Mouse (Mus musculus): ENCODE data around the gene Baz1b. TPM values are rescaled to one million over a fixed set of nuclear protein-coding genes. Genes with fewer than 3 reads are reported as not detected.

Gene Baz1b
- polyA plus RNA-seq, 1 experiment, result 92.7 TPM

- 67% methylated on average over 36 of the region's 36 CpGs for WGBS
- Histone ChIP-seq H3K4me1 (ENCODE audit: control insufficient read depth, insufficient read depth, low read length) (no peaks in the 10 kb centered on the region), H3K4me3 (replicated peaks; ENCODE audit: control insufficient read depth, low read depth, low read length) (no peak overlapping the region), H3K27ac (ENCODE audit: control insufficient read depth, insufficient read depth, low read depth, low read length, poor library complexity) (no peak overlapping the region)
- TF ChIP-seq CTCF (IDR thresholded peaks at IDR 0.05; ENCODE audit: control insufficient read depth, insufficient read depth, low read length), result no peak
- TF ChIP-seq POLR2A (IDR thresholded peaks at IDR 0.05; ENCODE audit: borderline replicate concordance, control insufficient read depth, low read depth, low read length), result no peak
Measured at GRCm38 (mm10) chr5:135276597-135276996, 89.5 kb downstream of the Baz1b start.

DNA sequence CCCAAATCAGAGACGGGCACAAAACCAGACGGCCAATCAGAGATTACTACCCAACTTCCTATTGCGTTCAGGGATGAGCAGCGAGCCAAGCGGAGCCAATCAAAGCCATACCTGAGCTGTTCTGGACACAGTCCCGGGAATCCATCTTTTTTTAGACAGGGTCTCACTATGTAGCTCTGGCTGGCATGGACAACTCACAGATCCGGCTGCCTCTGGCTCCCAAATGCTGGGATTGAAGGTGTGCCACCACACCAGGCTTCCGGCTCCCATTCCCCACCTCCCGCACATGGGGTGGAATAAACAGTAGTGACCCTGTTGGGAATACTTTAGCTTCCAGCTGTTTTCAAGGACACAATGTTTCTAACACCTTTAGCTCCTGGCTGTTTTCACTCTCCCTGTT lies 93.2 kb downstream of the Baz1b start:
- Histone ChIP-seq H3K27ac (ENCODE audit: control insufficient read depth, insufficient read depth, low read depth, low read length, poor library complexity) (no peak overlapping the region), H3K4me1 (ENCODE audit: control insufficient read depth, insufficient read depth, low read length) (no peaks in the 10 kb centered on the region), H3K4me3 (replicated peaks; ENCODE audit: control insufficient read depth, low read depth, low read length) (no peak overlapping the region)
- whole genome bisulfite sequencing, result 80% methylated on average over 9 of the region's 9 CpGs
- TF ChIP-seq CTCF (IDR thresholded peaks at IDR 0.05; ENCODE audit: control insufficient read depth, insufficient read depth, low read length) (no peak), POLR2A (IDR thresholded peaks at IDR 0.05; ENCODE audit: borderline replicate concordance, control insufficient read depth, low read depth, low read length) (no peak)

GRCm38 (mm10) chr5:135285211-135285610 lies 98.1 kb downstream of the Baz1b start:
- Histone ChIP-seq H3K4me3 (replicated peaks; ENCODE audit: control insufficient read depth, low read depth, low read length) (no peak overlapping the region), H3K27ac (ENCODE audit: control insufficient read depth, insufficient read depth, low read depth, low read length, poor library complexity) (no peak overlapping the region), H3K4me1 (ENCODE audit: control insufficient read depth, insufficient read depth, low read length) (no peaks in the 10 kb centered on the region)
- 74% methylated on average over 3 of the region's 3 CpGs for WGBS
- TF ChIP-seq POLR2A (IDR thresholded peaks at IDR 0.05; ENCODE audit: borderline replicate concordance, control insufficient read depth, low read depth, low read length) (no peak), CTCF (IDR thresholded peaks at IDR 0.05; ENCODE audit: control insufficient read depth, insufficient read depth, low read length) (no peak)

DNA sequence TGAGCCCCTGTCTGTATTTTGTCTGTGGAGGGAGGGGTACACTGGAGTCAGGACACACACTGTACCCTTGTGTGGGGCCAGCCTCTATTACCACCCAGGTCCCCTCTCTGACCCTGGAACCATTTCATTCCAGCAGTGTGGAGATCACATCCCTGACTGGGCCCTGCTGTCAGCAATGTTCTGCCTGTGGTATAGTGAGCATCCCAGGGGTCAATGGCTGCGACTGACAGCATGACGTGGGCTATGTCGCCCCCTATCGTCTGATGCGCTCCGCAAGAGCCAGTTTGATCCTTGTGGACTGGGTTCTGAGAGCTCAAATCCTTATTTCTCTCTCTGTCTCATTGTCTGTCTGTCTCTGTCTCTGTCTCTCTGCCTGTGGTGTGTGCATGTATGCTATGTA lies 99.1 kb downstream of the Baz1b start:
- TF ChIP-seq POLR2A (IDR thresholded peaks at IDR 0.05; ENCODE audit: borderline replicate concordance, control insufficient read depth, low read depth, low read length) (no peak), CTCF (IDR thresholded peaks at IDR 0.05; ENCODE audit: control insufficient read depth, insufficient read depth, low read length) (peak; percentile 87)
- WGBS, result under 1% methylated on average over 6 of the region's 6 CpGs
- Histone ChIP-seq H3K4me3 (replicated peaks; ENCODE audit: control insufficient read depth, low read depth, low read length) (no peak overlapping the region), H3K4me1 (ENCODE audit: control insufficient read depth, insufficient read depth, low read length) (no peaks in the 10 kb centered on the region), H3K27ac (ENCODE audit: control insufficient read depth, insufficient read depth, low read depth, low read length, poor library complexity) (no peak overlapping the region)

GRCm38 (mm10) chr5:135286926-135287325 lies 99.9 kb downstream of the Baz1b start:
- WGBS, result 76% methylated on average over 5 of the region's 5 CpGs
- Histone ChIP-seq H3K4me3 (replicated peaks; ENCODE audit: control insufficient read depth, low read depth, low read length) (no peak overlapping the region), H3K4me1 (ENCODE audit: control insufficient read depth, insufficient read depth, low read length) (no peaks in the 10 kb centered on the region; the same call in 1 of the 2 replicates), H3K27ac (ENCODE audit: control insufficient read depth, insufficient read depth, low read depth, low read length, poor library complexity) (no peak overlapping the region)
- no peak for TF ChIP-seq POLR2A (IDR thresholded peaks at IDR 0.05; ENCODE audit: borderline replicate concordance, control insufficient read depth, low read depth, low read length)
- TF ChIP-seq CTCF (IDR thresholded peaks at IDR 0.05; ENCODE audit: control insufficient read depth, insufficient read depth, low read length), result no peak

- Histone ChIP-seq H3K4me3 (replicated peaks; ENCODE audit: control insufficient read depth, low read depth, low read length) (no peak overlapping the region), H3K4me1 (ENCODE audit: control insufficient read depth, insufficient read depth, low read length) (no peaks in the 10 kb centered on the region; the same call in 1 of the 2 replicates), H3K27ac (ENCODE audit: control insufficient read depth, insufficient read depth, low read depth, low read length, poor library complexity) (no peak overlapping the region)
- TF ChIP-seq CTCF (IDR thresholded peaks at IDR 0.05; ENCODE audit: control insufficient read depth, insufficient read depth, low read length) (no peak), POLR2A (IDR thresholded peaks at IDR 0.05; ENCODE audit: borderline replicate concordance, control insufficient read depth, low read depth, low read length) (no peak)
- 72% methylated on average over 6 of the region's 6 CpGs for WGBS
Measured at GRCm38 (mm10) chr5:135290703-135291102, 103.6 kb downstream of the Baz1b start.

DNA sequence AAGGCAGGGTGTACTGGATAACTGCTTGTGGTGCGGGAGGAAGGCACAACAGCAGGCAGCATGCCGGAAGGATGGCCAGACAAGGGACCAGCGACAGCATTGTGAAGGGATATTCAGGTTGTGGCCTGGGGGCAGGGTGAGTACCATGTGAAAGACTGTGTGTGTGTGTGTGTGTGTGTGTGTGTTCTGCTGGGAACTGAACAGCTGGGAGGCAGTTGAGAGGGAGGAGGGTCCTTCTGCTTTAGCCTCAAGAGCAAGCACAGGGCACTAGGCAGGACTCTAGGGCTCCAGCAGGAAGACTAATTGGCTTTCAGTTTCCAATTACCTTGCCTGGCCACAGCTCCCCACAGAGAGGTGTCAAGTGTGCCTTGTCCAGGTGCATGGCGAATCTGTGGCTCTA lies 104.1 kb downstream of the Baz1b start:
- WGBS, result 72% methylated on average over 4 of the region's 4 CpGs
- Histone ChIP-seq H3K4me3 (replicated peaks; ENCODE audit: control insufficient read depth, low read depth, low read length) (no peak overlapping the region), H3K27ac (ENCODE audit: control insufficient read depth, insufficient read depth, low read depth, low read length, poor library complexity) (no peak overlapping the region), H3K4me1 (ENCODE audit: control insufficient read depth, insufficient read depth, low read length) (no peaks in the 10 kb centered on the region; the same call in 1 of the 2 replicates)
- TF ChIP-seq POLR2A (IDR thresholded peaks at IDR 0.05; ENCODE audit: borderline replicate concordance, control insufficient read depth, low read depth, low read length), result no peak
- no peak for TF ChIP-seq CTCF (IDR thresholded peaks at IDR 0.05; ENCODE audit: control insufficient read depth, insufficient read depth, low read length)

DNA sequence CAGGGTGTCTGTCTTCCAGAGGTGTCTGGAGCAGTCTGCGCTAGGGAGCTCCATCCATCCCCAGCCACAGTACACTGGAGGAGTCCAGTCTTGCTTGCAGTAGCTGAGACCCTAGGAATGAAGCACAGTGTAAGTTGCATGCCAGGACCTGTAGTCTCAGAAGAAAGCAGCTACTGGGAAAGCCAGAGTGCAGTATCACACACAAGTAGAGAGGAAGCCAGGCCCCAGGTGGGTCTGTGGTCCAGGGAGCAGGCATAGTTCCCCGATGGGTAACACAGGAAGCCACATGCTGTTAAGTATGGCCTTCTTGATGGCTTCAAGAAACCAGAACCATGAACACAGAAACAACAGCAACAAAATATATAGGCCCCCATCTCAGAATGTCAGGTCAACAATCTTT lies 104.9 kb downstream of the Baz1b start:
- no peaks in the 10 kb centered on the region; the same call in 1 of the 2 replicates for H3K4me1 ChIP-seq (ENCODE audit: control insufficient read depth, insufficient read depth, low read length)
- TF ChIP-seq POLR2A (IDR thresholded peaks at IDR 0.05; ENCODE audit: borderline replicate concordance, control insufficient read depth, low read depth, low read length), result no peak
- no peak for TF ChIP-seq CTCF (IDR thresholded peaks at IDR 0.05; ENCODE audit: control insufficient read depth, insufficient read depth, low read length)
- no peak overlapping the region for H3K4me3 ChIP-seq (replicated peaks; ENCODE audit: control insufficient read depth, low read depth, low read length)
- 46% methylated on average over 2 of the region's 2 CpGs for WGBS
- no peak overlapping the region for H3K27ac ChIP-seq (ENCODE audit: control insufficient read depth, insufficient read depth, low read depth, low read length, poor library complexity)

Other genes starting within 250 kb of the Baz1b start
- 11.1 TPM in 1 of 2 replicates, not detected in the other for gene Cldn4, start 240.3 kb upstream of the Baz1b start, polyA plus RNA-seq (2011; ENCODE audit: insufficient read depth, insufficient read length, low replicate concordance, missing spikeins)
- gene Cldn3, start 201.1 kb upstream of the Baz1b start, polyA plus RNA-seq (2011; ENCODE audit: insufficient read depth, insufficient read length, low replicate concordance, missing spikeins), result not detected in 2 replicates
- gene Abhd11, start 178.1 kb upstream of the Baz1b start, polyA plus RNA-seq (2011; ENCODE audit: insufficient read depth, insufficient read length, low replicate concordance, missing spikeins), result 27.7 and 39.7 TPM in 2 replicates
- 2.0 and 2.9 TPM in 2 replicates for gene Stx1a, start 163.8 kb upstream of the Baz1b start, polyA plus RNA-seq (2011; ENCODE audit: insufficient read depth, insufficient read length, low replicate concordance, missing spikeins)
- 16.0 and 18.8 TPM in 2 replicates for gene Dnajc30, start 123.1 kb upstream of the Baz1b start, polyA plus RNA-seq (2011; ENCODE audit: insufficient read depth, insufficient read length, low replicate concordance, missing spikeins)
- 34.4 and 44.1 TPM in 2 replicates for gene Bud23, start 122.3 kb upstream of the Baz1b start, polyA plus RNA-seq (2011; ENCODE audit: insufficient read depth, insufficient read length, low replicate concordance, missing spikeins)
- gene Vps37d, start 109.0 kb upstream of the Baz1b start, polyA plus RNA-seq (2011; ENCODE audit: insufficient read depth, insufficient read length, low replicate concordance, missing spikeins), result 1.3 and 1.6 TPM in 2 replicates
- 4.1 and 4.6 TPM in 2 replicates for gene Mlxipl, start 97.4 kb upstream of the Baz1b start, polyA plus RNA-seq (2011; ENCODE audit: insufficient read depth, insufficient read length, low replicate concordance, missing spikeins)
- gene Tbl2, start 37.6 kb upstream of the Baz1b start, polyA plus RNA-seq (2011; ENCODE audit: insufficient read depth, insufficient read length, low replicate concordance, missing spikeins), result 3.5 and 7.8 TPM in 2 replicates
- 30.7 and 40.7 TPM in 2 replicates for gene Bcl7b, start 19.0 kb upstream of the Baz1b start, polyA plus RNA-seq (2011; ENCODE audit: insufficient read depth, insufficient read length, low replicate concordance, missing spikeins)
- 2.0 TPM in 1 of 2 replicates, not detected in the other for gene Fzd9, start 64.0 kb downstream of the Baz1b start, polyA plus RNA-seq (2011; ENCODE audit: insufficient read depth, insufficient read length, low replicate concordance, missing spikeins)
- not detected in 2 replicates for gene Fkbp6, start 162.8 kb downstream of the Baz1b start, polyA plus RNA-seq (2011; ENCODE audit: insufficient read depth, insufficient read length, low replicate concordance, missing spikeins)
- gene Trim50, start 166.0 kb downstream of the Baz1b start, polyA plus RNA-seq (2011; ENCODE audit: insufficient read depth, insufficient read length, low replicate concordance, missing spikeins), result not detected in 2 replicates
- 5.7 and 12.8 TPM in 2 replicates for gene Nsun5, start 182.7 kb downstream of the Baz1b start, polyA plus RNA-seq (2011; ENCODE audit: insufficient read depth, insufficient read length, low replicate concordance, missing spikeins)
- 10.0 and 15.8 TPM in 2 replicates for gene Pom121, start 207.3 kb downstream of the Baz1b start, polyA plus RNA-seq (2011; ENCODE audit: insufficient read depth, insufficient read length, low replicate concordance, missing spikeins)